Mouse (Mus musculus): ENCODE measurements around the gene Olfr1308. TPM values are rescaled to one million over a fixed set of nuclear protein-coding genes. Genes with fewer than 3 reads are reported as not detected.

Olfr1308 gene
- polyA plus RNA-seq (2012; rRNA removed; ENCODE audit: low replicate concordance), result not detected in 2 replicates

GRCm38 (mm10) chr2:111964844-111965243 is at the start of gene Olfr1308:
Gene Olfr1308, minus strand, starts transcription at chr2:111964944.

GRCm38 (mm10) chr2:112012608-112013007 is 47.9 kb upstream of the Olfr1308 start, which contains the start of gene Olfr1310:
Gene Olfr1310, minus strand, starts transcription at chr2:112012708.

GRCm38 (mm10) chr2:111990181-111990580 is 25.4 kb upstream of the Olfr1308 start, which contains the start of gene Olfr1309:
Gene Olfr1309, minus strand, starts transcription at chr2:111990281.

GRCm38 (mm10) chr2:111949340-111949739 is 15.4 kb downstream of the Olfr1308 start, which contains the start of gene Olfr1307:
Gene Olfr1307, minus strand, starts transcription at chr2:111949440.

GRCm38 (mm10) chr2:111916171-111916570 is 48.6 kb downstream of the Olfr1308 start, which contains the start of gene Olfr1306:
Gene Olfr1306, minus strand, starts transcription at chr2:111916271.

Other genes starting within 250 kb of the Olfr1308 start
- gene Olfr1301, start 213.9 kb downstream of the Olfr1308 start, polyA plus RNA-seq (2012; rRNA removed; ENCODE audit: low replicate concordance), result not detected in 2 replicates
- not detected in 2 replicates for gene Olfr1302, start 187.5 kb downstream of the Olfr1308 start, polyA plus RNA-seq (2012; rRNA removed; ENCODE audit: low replicate concordance)
- gene Olfr1303, start 144.6 kb downstream of the Olfr1308 start, polyA plus RNA-seq (2012; rRNA removed; ENCODE audit: low replicate concordance), result not detected in 2 replicates
- gene Olfr1305, start 87.8 kb downstream of the Olfr1308 start, polyA plus RNA-seq (2012; rRNA removed; ENCODE audit: low replicate concordance), result not detected in 2 replicates
- not detected in 2 replicates for gene Olfr1306, start 48.7 kb downstream of the Olfr1308 start, polyA plus RNA-seq (2012; rRNA removed; ENCODE audit: low replicate concordance)
- not detected in 2 replicates for gene Olfr1307, start 15.5 kb downstream of the Olfr1308 start, polyA plus RNA-seq (2012; rRNA removed; ENCODE audit: low replicate concordance)
- not detected in 2 replicates for gene Olfr1309, start 25.3 kb upstream of the Olfr1308 start, polyA plus RNA-seq (2012; rRNA removed; ENCODE audit: low replicate concordance)
- not detected in 2 replicates for gene Olfr1310, start 47.8 kb upstream of the Olfr1308 start, polyA plus RNA-seq (2012; rRNA removed; ENCODE audit: low replicate concordance)
- not detected in 2 replicates for gene Olfr1311, start 59.5 kb upstream of the Olfr1308 start, polyA plus RNA-seq (2012; rRNA removed; ENCODE audit: low replicate concordance)
- gene Olfr1312, start 85.3 kb upstream of the Olfr1308 start, polyA plus RNA-seq (2012; rRNA removed; ENCODE audit: low replicate concordance), result not detected in 2 replicates
- not detected in 2 replicates for gene Olfr1313, start 112.9 kb upstream of the Olfr1308 start, polyA plus RNA-seq (2012; rRNA removed; ENCODE audit: low replicate concordance)
- not detected in 2 replicates for gene Olfr1314, start 131.8 kb upstream of the Olfr1308 start, polyA plus RNA-seq (2012; rRNA removed; ENCODE audit: low replicate concordance)
- not detected in 2 replicates for gene Olfr1315-ps1, start 150.5 kb upstream of the Olfr1308 start, polyA plus RNA-seq (2012; rRNA removed; ENCODE audit: low replicate concordance)
- gene Olfr1316, start 170.0 kb upstream of the Olfr1308 start, polyA plus RNA-seq (2012; rRNA removed; ENCODE audit: low replicate concordance), result not detected in 2 replicates
- not detected in 2 replicates for gene Olfr1317, start 175.4 kb upstream of the Olfr1308 start, polyA plus RNA-seq (2012; rRNA removed; ENCODE audit: low replicate concordance)
- not detected in 2 replicates for gene Olfr1318, start 189.3 kb upstream of the Olfr1308 start, polyA plus RNA-seq (2012; rRNA removed; ENCODE audit: low replicate concordance)

Measured in mammary gland, adult 2 months (tissue).